Mouse (Mus musculus): Measurements from ENCODE around the gene Tpr.

- TF ChIP-seq GATA1 (IDR thresholded peaks at IDR 0.05; ENCODE audit: low read length): no peak
- TF ChIP-seq TAL1 (IDR thresholded peaks at IDR 0.05; ENCODE audit: low read length): no peak
Measured at GRCm38 (mm10) chr1:150372895-150373294, 19.7 kb upstream of the Tpr start.

All from erythroblast, embryonic 14.5 days (primary cell).